Mouse (Mus musculus): ENCODE measurements around the gene Hmga2. TPM values are rescaled to one million over a fixed set of nuclear protein-coding genes. Genes with fewer than 3 reads are reported as not detected.

Gene Hmga2
- polyA plus RNA-seq, 1 experiment from 2014 or later = 61.0 TPM

DNA sequence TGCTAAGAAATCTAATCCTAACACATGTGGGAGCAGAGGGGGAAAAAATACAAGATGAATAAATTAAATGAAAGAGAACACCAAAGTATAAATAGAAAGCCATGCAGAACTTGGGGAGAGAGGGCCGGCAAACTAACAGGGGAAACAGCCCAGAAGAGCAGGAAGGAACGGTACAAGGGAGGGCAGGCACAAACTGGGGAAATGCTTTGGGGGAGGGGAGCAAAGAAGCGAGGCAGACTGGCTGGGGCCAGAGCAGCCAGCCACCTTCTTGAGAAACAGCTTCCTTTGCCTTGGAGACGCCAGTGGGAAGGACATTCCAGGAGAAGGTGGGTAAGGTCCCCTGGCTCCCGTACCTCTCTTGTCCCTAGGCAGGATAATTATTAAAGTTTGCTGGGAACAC lies 14.5 kb downstream of the Hmga2 start:
- Histone ChIP-seq H3K4me1 (replicated peaks; ENCODE audit: control insufficient read depth, insufficient read depth, low read length) (peaks cover 16% of the 10 kb centered on the region; the same call in 1 of the 2 replicates), H3K9ac (ENCODE audit: low read length) (no peak overlapping the region), H3K9me3 (ENCODE audit: control insufficient read depth, low read length) (no peaks in the 10 kb centered on the region), H3K27me3 (replicated peaks; ENCODE audit: control insufficient read depth, insufficient read depth, low read length) (no peaks in the 10 kb centered on the region), H3K4me2 (ENCODE audit: low read length) (no peak overlapping the region), H3K4me3 (ENCODE audit: low read depth, low read length) (no peak overlapping the region), H3K27ac (ENCODE audit: low read depth) (peak overlapping the region; percentile 29), H3K36me3 (ENCODE audit: control insufficient read depth, insufficient read depth, low read length) (peaks cover 85% of the 10 kb centered on the region)
- WGBS = 16% methylated on average over 5 of the region's 5 CpGs
- ATAC-seq (replicated peaks; ENCODE audit: low FRiP score, low TSS enrichment, low read depth) = no peak
- DNase-seq (ENCODE audit: low spot score) = no peak

DNA sequence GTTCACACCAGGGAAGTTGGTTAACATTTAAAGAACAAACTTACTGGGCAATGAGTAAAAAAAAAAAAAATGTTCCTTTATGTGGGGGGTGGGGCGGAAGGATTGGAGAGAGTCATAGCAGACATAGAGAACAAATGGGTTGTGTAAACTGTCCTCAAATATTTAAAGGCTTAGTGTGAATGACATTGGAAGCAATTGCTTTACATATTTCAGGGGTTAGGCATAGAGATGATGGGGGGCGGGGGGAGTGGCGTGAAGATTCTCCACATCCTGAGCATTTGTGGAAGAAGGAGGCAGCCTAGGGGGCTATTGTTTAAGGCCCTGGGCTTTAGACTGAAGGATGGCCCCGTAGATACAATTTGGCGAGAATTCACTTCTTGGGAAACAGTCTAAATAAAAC lies 15.0 kb downstream of the Hmga2 start:
- Histone ChIP-seq H3K4me3 (ENCODE audit: low read depth, low read length) (no peak overlapping the region), H3K4me2 (ENCODE audit: low read length) (no peak overlapping the region), H3K9me3 (ENCODE audit: control insufficient read depth, low read length) (no peaks in the 10 kb centered on the region), H3K36me3 (ENCODE audit: control insufficient read depth, insufficient read depth, low read length) (peaks cover 85% of the 10 kb centered on the region), H3K27me3 (replicated peaks; ENCODE audit: control insufficient read depth, insufficient read depth, low read length) (no peaks in the 10 kb centered on the region), H3K9ac (ENCODE audit: low read length) (no peak overlapping the region), H3K4me1 (replicated peaks; ENCODE audit: control insufficient read depth, insufficient read depth, low read length) (peaks cover 16% of the 10 kb centered on the region; the same call in 1 of the 2 replicates), H3K27ac (ENCODE audit: low read depth) (peak overlapping the region; percentile 29)
- 78% methylated on average over 5 of the region's 5 CpGs for WGBS
- ATAC-seq (replicated peaks; ENCODE audit: low FRiP score, low TSS enrichment, low read depth) (no peak), DNase-seq (ENCODE audit: low spot score) (no peak)

DNA sequence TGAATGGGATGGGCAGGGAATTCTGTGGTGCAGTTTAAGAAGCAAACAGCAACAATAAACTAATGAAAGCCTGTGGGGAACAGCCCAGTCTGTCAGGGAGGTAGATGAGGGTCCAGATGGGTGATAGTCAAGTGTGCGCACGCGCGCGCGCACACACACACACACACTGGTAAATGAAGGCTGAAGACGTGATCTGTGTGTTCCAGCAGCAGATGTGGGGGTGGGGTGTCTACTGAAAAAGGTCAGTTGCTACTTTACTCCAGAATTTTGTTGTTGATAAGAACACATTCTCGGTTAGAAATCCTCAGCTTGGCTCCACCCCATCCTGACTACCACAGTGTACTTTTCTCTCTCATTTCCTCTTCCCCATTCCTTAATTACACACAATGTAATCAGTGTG lies 17.4 kb downstream of the Hmga2 start:
- DNase-seq (ENCODE audit: low spot score) (no peak), ATAC-seq (replicated peaks; ENCODE audit: low FRiP score, low TSS enrichment, low read depth) (no peak)
- no peaks in the 10 kb centered on the region for H3K27me3 ChIP-seq (replicated peaks; ENCODE audit: control insufficient read depth, insufficient read depth, low read length)
- no peak overlapping the region for H3K9ac ChIP-seq (ENCODE audit: low read length)
- H3K4me1 ChIP-seq (replicated peaks; ENCODE audit: control insufficient read depth, insufficient read depth, low read length) = 0 out of 2 replicates have a peak, but pooled peaks cover 13% of the 10 kb centered on the region
- no peaks in the 10 kb centered on the region for H3K9me3 ChIP-seq (ENCODE audit: control insufficient read depth, low read length)
- no peak overlapping the region for H3K4me2 ChIP-seq (ENCODE audit: low read length)
- no peak overlapping the region for H3K4me3 ChIP-seq (ENCODE audit: low read depth, low read length)
- 89% methylated on average over 8 of the region's 8 CpGs for WGBS
- peaks cover 90% of the 10 kb centered on the region for H3K36me3 ChIP-seq (ENCODE audit: control insufficient read depth, insufficient read depth, low read length)
- no peak overlapping the region for H3K27ac ChIP-seq (ENCODE audit: low read depth)

DNA sequence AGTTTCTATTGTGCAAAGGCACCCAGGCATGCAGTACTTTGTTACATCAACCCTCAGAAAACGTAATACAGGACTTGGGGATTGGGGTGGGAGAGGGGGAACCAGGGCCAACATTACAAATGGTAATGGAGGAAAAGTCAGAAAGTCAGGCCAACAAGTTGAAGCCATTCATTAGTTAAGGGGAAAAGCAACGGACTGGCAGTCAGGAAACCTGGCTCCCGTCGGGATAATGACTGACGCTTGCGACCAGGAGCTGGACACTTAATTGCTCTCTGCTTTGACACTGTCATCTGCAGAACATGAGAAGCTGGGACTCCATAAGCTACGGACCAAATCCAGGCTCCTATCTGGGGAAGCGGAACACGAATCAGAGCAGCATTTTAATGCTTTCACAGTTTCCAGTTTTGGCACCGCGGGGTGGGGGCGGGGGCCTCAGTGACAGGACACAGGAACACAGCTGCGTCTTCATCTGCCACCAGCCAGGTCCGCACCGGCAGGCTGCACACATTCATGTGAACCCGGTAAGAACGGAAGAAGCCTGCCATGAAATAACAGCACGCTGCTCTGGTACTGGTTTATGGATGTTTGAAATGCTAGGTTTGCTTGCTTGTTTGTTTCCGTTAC lies 26.5 kb downstream of the Hmga2 start:
- H3K27ac ChIP-seq (ENCODE audit: low read depth) = no peak overlapping the region
- ATAC-seq (replicated peaks; ENCODE audit: low FRiP score, low TSS enrichment, low read depth) (no peak), DNase-seq (ENCODE audit: low spot score) (no peak)
- H3K4me1 ChIP-seq (replicated peaks; ENCODE audit: control insufficient read depth, insufficient read depth, low read length) = no peaks in the 10 kb centered on the region; the same call in 1 of the 2 replicates
- no peaks in the 10 kb centered on the region for H3K27me3 ChIP-seq (replicated peaks; ENCODE audit: control insufficient read depth, insufficient read depth, low read length)
- H3K36me3 ChIP-seq (ENCODE audit: control insufficient read depth, insufficient read depth, low read length) = peaks cover 73% of the 10 kb centered on the region
- H3K9me3 ChIP-seq (ENCODE audit: control insufficient read depth, low read length) = no peaks in the 10 kb centered on the region
- H3K4me2 ChIP-seq (ENCODE audit: low read length) = no peak overlapping the region
- H3K9ac ChIP-seq (ENCODE audit: low read length) = no peak overlapping the region
- 65% methylated on average over 19 of the region's 19 CpGs for WGBS
- no peak overlapping the region for H3K4me3 ChIP-seq (ENCODE audit: low read depth, low read length)

DNA sequence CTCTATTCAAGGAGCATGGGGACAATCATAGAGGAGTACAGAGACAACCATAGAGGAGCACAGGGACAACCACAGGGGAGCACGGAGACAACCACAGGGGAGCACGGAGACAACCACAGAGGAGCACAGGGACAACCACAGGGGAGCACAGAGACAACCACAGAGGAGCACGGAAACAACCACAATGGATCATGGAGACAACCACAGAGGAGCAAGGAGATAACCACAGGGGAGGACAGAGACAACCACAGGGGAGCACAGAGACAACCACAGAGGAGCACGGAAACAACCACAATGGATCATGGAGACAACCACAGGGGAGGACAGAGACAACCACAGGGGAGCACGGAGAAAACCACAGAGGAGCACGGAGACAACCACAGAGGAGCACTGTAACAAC lies 29.5 kb downstream of the Hmga2 start:
- H3K27ac ChIP-seq (ENCODE audit: low read depth) = no peak overlapping the region
- no peak overlapping the region for H3K9ac ChIP-seq (ENCODE audit: low read length)
- H3K27me3 ChIP-seq (replicated peaks; ENCODE audit: control insufficient read depth, insufficient read depth, low read length) = no peaks in the 10 kb centered on the region
- no peak overlapping the region for H3K4me2 ChIP-seq (ENCODE audit: low read length)
- ATAC-seq (replicated peaks; ENCODE audit: low FRiP score, low TSS enrichment, low read depth) (no peak), DNase-seq (ENCODE audit: low spot score) (no peak)
- H3K4me1 ChIP-seq (replicated peaks; ENCODE audit: control insufficient read depth, insufficient read depth, low read length) = no peaks in the 10 kb centered on the region; the same call in 1 of the 2 replicates
- 93% methylated on average over 6 of the region's 6 CpGs for WGBS
- H3K4me3 ChIP-seq (ENCODE audit: low read depth, low read length) = no peak overlapping the region
- H3K36me3 ChIP-seq (ENCODE audit: control insufficient read depth, insufficient read depth, low read length) = peaks cover 76% of the 10 kb centered on the region
- no peaks in the 10 kb centered on the region for H3K9me3 ChIP-seq (ENCODE audit: control insufficient read depth, low read length)

DNA sequence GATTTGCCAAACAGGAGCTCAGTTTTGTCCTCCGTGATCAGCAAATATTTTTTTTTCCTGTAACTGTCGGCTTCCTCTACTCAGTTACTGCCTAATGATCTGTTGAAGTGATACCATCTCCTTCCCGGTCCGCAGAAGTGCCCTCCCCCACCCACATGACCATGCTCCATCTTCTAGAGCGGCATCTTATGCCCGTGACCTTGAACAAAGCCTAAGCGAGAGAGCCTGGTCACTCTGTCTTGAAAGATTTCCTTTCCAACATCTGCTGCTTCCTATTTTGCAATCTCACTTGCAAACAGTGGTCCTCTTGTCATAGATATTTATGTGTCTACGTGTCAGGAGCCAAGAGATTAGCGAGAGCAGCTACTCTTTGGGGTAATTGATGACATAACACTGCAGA lies 30.1 kb downstream of the Hmga2 start:
- H3K4me2 ChIP-seq (ENCODE audit: low read length) = no peak overlapping the region
- ATAC-seq (replicated peaks; ENCODE audit: low FRiP score, low TSS enrichment, low read depth) (no peak), DNase-seq (ENCODE audit: low spot score) (no peak)
- H3K9ac ChIP-seq (ENCODE audit: low read length) = no peak overlapping the region
- H3K4me3 ChIP-seq (ENCODE audit: low read depth, low read length) = no peak overlapping the region
- H3K36me3 ChIP-seq (ENCODE audit: control insufficient read depth, insufficient read depth, low read length) = peaks cover 75% of the 10 kb centered on the region
- H3K27me3 ChIP-seq (replicated peaks; ENCODE audit: control insufficient read depth, insufficient read depth, low read length) = no peaks in the 10 kb centered on the region
- H3K9me3 ChIP-seq (ENCODE audit: control insufficient read depth, low read length) = no peaks in the 10 kb centered on the region
- H3K4me1 ChIP-seq (replicated peaks; ENCODE audit: control insufficient read depth, insufficient read depth, low read length) = peaks cover 2% of the 10 kb centered on the region; the same call in 1 of the 2 replicates
- WGBS = 71% methylated on average over 9 of the region's 9 CpGs
- no peak overlapping the region for H3K27ac ChIP-seq (ENCODE audit: low read depth)

DNA sequence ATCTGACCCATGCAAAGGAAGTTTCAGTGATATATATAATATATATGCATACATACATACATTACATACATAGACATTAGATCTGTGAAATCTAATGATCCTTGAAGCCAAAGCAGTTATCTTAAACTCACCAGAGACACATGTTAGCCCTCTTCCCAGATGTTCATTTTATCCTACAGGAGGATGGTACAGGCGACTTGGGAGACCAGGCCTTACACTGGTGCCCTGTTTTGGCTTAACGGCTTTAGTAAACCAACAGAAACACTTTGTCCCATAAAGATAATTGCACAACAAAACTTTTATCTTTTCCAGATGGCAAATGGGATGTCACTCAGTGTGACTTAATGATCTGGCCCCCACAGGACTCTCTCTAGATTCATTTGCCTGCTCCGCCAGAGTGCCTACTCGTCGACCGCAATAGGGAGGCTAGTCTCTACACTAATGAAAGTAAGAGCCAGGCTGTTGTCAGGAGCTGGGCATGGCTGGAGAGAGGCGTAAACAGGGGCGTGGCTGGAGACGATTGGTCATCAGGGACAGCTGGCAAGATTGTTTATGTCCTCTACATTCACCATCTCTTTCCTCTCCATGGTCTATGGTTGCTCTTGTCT lies 31.7 kb downstream of the Hmga2 start:
- H3K4me2 ChIP-seq (ENCODE audit: low read length) = no peak overlapping the region
- H3K9me3 ChIP-seq (ENCODE audit: control insufficient read depth, low read length) = no peaks in the 10 kb centered on the region
- peaks cover 2% of the 10 kb centered on the region; the same call in 1 of the 2 replicates for H3K4me1 ChIP-seq (replicated peaks; ENCODE audit: control insufficient read depth, insufficient read depth, low read length)
- H3K9ac ChIP-seq (ENCODE audit: low read length) = no peak overlapping the region
- no peak for DNase-seq (ENCODE audit: low spot score)
- WGBS = 71% methylated on average over 9 of the region's 9 CpGs
- H3K27me3 ChIP-seq (replicated peaks; ENCODE audit: control insufficient read depth, insufficient read depth, low read length) = no peaks in the 10 kb centered on the region
- H3K36me3 ChIP-seq (ENCODE audit: control insufficient read depth, insufficient read depth, low read length) = peaks cover 81% of the 10 kb centered on the region
- H3K4me3 ChIP-seq (ENCODE audit: low read depth, low read length) = no peak overlapping the region
- no peak overlapping the region for H3K27ac ChIP-seq (ENCODE audit: low read depth)
- ATAC-seq (replicated peaks; ENCODE audit: low FRiP score, low TSS enrichment, low read depth) = no peak

DNA sequence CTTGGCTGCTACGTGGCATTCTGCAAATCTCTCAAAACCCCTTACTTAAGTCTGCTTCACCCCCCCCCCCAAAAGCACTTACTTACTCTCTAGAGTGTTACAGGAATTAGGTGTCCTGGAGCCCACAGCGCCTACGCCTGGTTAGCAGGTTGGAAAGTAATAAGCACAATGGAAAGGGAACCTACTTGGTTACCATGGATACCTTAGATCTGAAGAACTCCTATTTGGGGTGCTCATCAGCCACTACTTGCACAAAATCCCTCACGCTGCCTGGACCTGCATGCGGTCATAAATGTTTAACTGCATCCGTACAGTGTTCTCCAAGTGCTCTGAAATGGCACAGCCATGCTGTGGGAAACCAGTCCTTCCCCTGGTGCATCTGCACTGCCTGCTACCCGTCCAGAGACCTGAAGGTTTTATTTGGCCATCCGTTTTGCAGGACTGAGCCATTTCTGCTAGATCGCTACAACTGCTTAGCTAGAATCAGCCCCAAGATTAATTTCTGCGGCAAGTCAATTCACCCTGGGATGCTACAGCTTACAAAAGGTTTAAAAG lies 32.4 kb downstream of the Hmga2 start:
- DNase-seq (ENCODE audit: low spot score) = no peak

More for the DNA sequence above, 32.4 kb downstream of the Hmga2 start:
- Histone ChIP-seq H3K4me3 (ENCODE audit: low read depth, low read length) (no peak overlapping the region), H3K36me3 (ENCODE audit: control insufficient read depth, insufficient read depth, low read length) (peaks cover 76% of the 10 kb centered on the region), H3K9me3 (ENCODE audit: control insufficient read depth, low read length) (no peaks in the 10 kb centered on the region), H3K4me2 (ENCODE audit: low read length) (no peak overlapping the region), H3K27me3 (replicated peaks; ENCODE audit: control insufficient read depth, insufficient read depth, low read length) (no peaks in the 10 kb centered on the region), H3K9ac (ENCODE audit: low read length) (no peak overlapping the region), H3K4me1 (replicated peaks; ENCODE audit: control insufficient read depth, insufficient read depth, low read length) (peaks cover 2% of the 10 kb centered on the region; the same call in 1 of the 2 replicates), H3K27ac (ENCODE audit: low read depth) (no peak overlapping the region)
- ATAC-seq (replicated peaks; ENCODE audit: low FRiP score, low TSS enrichment, low read depth) = no peak
- 80% methylated on average over 10 of the region's 10 CpGs for WGBS

All from intestine, embryonic 14.5 days (tissue).